Mouse (Mus musculus): ENCODE results near the gene Psme1. TPM values are rescaled to one million over a fixed set of nuclear protein-coding genes. Genes with fewer than 3 reads are reported as not detected.

The Psme1 gene
- polyA plus RNA-seq, 1 experiment from 2014 or later: 94.3 TPM

- peaks cover 4% of the 10 kb centered on the region; the same call in 1 of the 2 replicates for H3K27me3 ChIP-seq (ENCODE audit: poor library complexity, severe bottlenecking)
- H3K36me3 ChIP-seq (replicated peaks): peaks cover 17% of the 10 kb centered on the region
- peaks cover 29% of the 10 kb centered on the region for H3K4me1 ChIP-seq
- DNase-seq (ENCODE audit: extremely low spot score, low spot score): no peak
- WGBS: 83% methylated on average over 16 of the region's 16 CpGs
- no peaks in the 10 kb centered on the region for H3K9me3 ChIP-seq
- H3K27ac ChIP-seq: no peak overlapping the region
- no peak overlapping the region for H3K4me3 ChIP-seq
These were observed 1.5 kb upstream of the Psme1 start for GRCm38 (mm10) chr14:55576376-55576775.

GRCm38 (mm10) chr14:55578668-55579269, 846 bp downstream of the Psme1 start:
- Histone ChIP-seq H3K4me3 (peak overlapping the region; percentile 78), H3K4me1 (peaks cover 32% of the 10 kb centered on the region), H3K9me3 (no peaks in the 10 kb centered on the region), H3K36me3 (replicated peaks) (peaks cover 23% of the 10 kb centered on the region), H3K27ac (peak overlapping the region; percentile 92), H3K27me3 (ENCODE audit: poor library complexity, severe bottlenecking) (peaks cover 9% of the 10 kb centered on the region)
- WGBS: 34% methylated on average over 6 of the region's 6 CpGs
- no peak for DNase-seq (ENCODE audit: extremely low spot score, low spot score)

GRCm38 (mm10) chr14:55579511-55580496, 1.9 kb downstream of the Psme1 start:
- peaks cover 20% of the 10 kb centered on the region for H3K27me3 ChIP-seq (ENCODE audit: poor library complexity, severe bottlenecking)
- H3K4me1 ChIP-seq: peaks cover 38% of the 10 kb centered on the region
- no peaks in the 10 kb centered on the region for H3K9me3 ChIP-seq
- peaks cover 23% of the 10 kb centered on the region for H3K36me3 ChIP-seq (replicated peaks)
- WGBS: 82% methylated on average over 23 of the region's 23 CpGs
- no peak for DNase-seq (ENCODE audit: extremely low spot score, low spot score)
- H3K27ac ChIP-seq: no peak overlapping the region
- no peak overlapping the region for H3K4me3 ChIP-seq

- peaks cover 18% of the 10 kb centered on the region for H3K27me3 ChIP-seq (ENCODE audit: poor library complexity, severe bottlenecking)
- H3K27ac ChIP-seq: no peak overlapping the region
- H3K9me3 ChIP-seq: no peaks in the 10 kb centered on the region
- peaks cover 23% of the 10 kb centered on the region for H3K36me3 ChIP-seq (replicated peaks)
- H3K4me1 ChIP-seq: peaks cover 42% of the 10 kb centered on the region
- H3K4me3 ChIP-seq: no peak overlapping the region
- 94% methylated on average over 16 of the region's 16 CpGs for WGBS
- no peak for DNase-seq (ENCODE audit: extremely low spot score, low spot score)
These were observed 2.8 kb downstream of the Psme1 start for GRCm38 (mm10) chr14:55580731-55581130.

GRCm38 (mm10) chr14:55581981-55582681, 4.2 kb downstream of the Psme1 start:
- Histone ChIP-seq H3K36me3 (replicated peaks) (peaks cover 28% of the 10 kb centered on the region), H3K4me1 (peaks cover 38% of the 10 kb centered on the region)
- 78% methylated on average over 9 of the region's 9 CpGs for WGBS

GRCm38 (mm10) chr14:55584303-55584701, 6.4 kb downstream of the Psme1 start:
- no peaks in the 10 kb centered on the region for H3K9me3 ChIP-seq
- peak overlapping the region; percentile 67 for H3K4me3 ChIP-seq
- WGBS: 33% methylated on average over 5 of the region's 5 CpGs
- peaks cover 22% of the 10 kb centered on the region for H3K4me1 ChIP-seq
- H3K36me3 ChIP-seq (replicated peaks): peaks cover 40% of the 10 kb centered on the region
- no peak for DNase-seq (ENCODE audit: extremely low spot score, low spot score)
- H3K27ac ChIP-seq: no peak overlapping the region
- peaks cover 18% of the 10 kb centered on the region for H3K27me3 ChIP-seq (ENCODE audit: poor library complexity, severe bottlenecking)

More at GRCm38 (mm10) chr14:55581981-55582681, 4.2 kb downstream of the Psme1 start:
- Histone ChIP-seq H3K27ac (no peak overlapping the region), H3K4me3 (no peak overlapping the region), H3K9me3 (no peaks in the 10 kb centered on the region), H3K27me3 (ENCODE audit: poor library complexity, severe bottlenecking) (peaks cover 18% of the 10 kb centered on the region)
- no peak for DNase-seq (ENCODE audit: extremely low spot score, low spot score)

GRCm38 (mm10) chr14:55584702-55585565, 7.0 kb downstream of the Psme1 start, which contains the start of gene Emc9:
Gene Emc9 (minus strand): TSS chr14:55585302.
- H3K27ac ChIP-seq: peak within 1 kb of the TSS; percentile 74
- H3K4me1 ChIP-seq: peaks cover 28% of the 10 kb centered on the region
- DNase-seq (ENCODE audit: extremely low spot score, low spot score): peak; percentile 64
- H3K9me3 ChIP-seq: no peaks in the 10 kb centered on the region
- peak within 1 kb of the TSS; percentile 67 for H3K4me3 ChIP-seq
- peaks cover 38% of the 10 kb centered on the region for H3K36me3 ChIP-seq (replicated peaks)
- WGBS: 2% methylated on average over 43 of the region's 43 CpGs
- H3K27me3 ChIP-seq (ENCODE audit: poor library complexity, severe bottlenecking): peaks cover 18% of the 10 kb centered on the region

- H3K27ac ChIP-seq: peak overlapping the region; percentile 74; the same call in 1 of the 2 replicates
- H3K27me3 ChIP-seq (ENCODE audit: poor library complexity, severe bottlenecking): peaks cover 18% of the 10 kb centered on the region
These were observed 7.6 kb downstream of the Psme1 start for GRCm38 (mm10) chr14:55585566-55585960.

GRCm38 (mm10) chr14:55586149-55586548, 8.2 kb downstream of the Psme1 start:
- DNase-seq (ENCODE audit: extremely low spot score, low spot score): no peak
- peaks cover 18% of the 10 kb centered on the region for H3K27me3 ChIP-seq (ENCODE audit: poor library complexity, severe bottlenecking)
- no peak overlapping the region for H3K27ac ChIP-seq
- no peaks in the 10 kb centered on the region for H3K9me3 ChIP-seq
- H3K36me3 ChIP-seq (replicated peaks): peaks cover 25% of the 10 kb centered on the region
- WGBS: 88% methylated on average over 2 of the region's 2 CpGs
- peaks cover 36% of the 10 kb centered on the region for H3K4me1 ChIP-seq
- no peak overlapping the region for H3K4me3 ChIP-seq

More at GRCm38 (mm10) chr14:55585566-55585960, 7.6 kb downstream of the Psme1 start:
- Histone ChIP-seq H3K36me3 (replicated peaks) (peaks cover 31% of the 10 kb centered on the region), H3K4me1 (peaks cover 34% of the 10 kb centered on the region), H3K4me3 (peak overlapping the region; percentile 67; the same call in 1 of the 2 replicates), H3K9me3 (no peaks in the 10 kb centered on the region)
- DNase-seq (ENCODE audit: extremely low spot score, low spot score): no peak
- WGBS: 64% methylated on average over 6 of the region's 6 CpGs

- peaks cover 26% of the 10 kb centered on the region for H3K36me3 ChIP-seq (replicated peaks)
- peaks cover 8% of the 10 kb centered on the region for H3K27me3 ChIP-seq (ENCODE audit: poor library complexity, severe bottlenecking)
- WGBS: 95% methylated on average over 5 of the region's 5 CpGs
- no peaks in the 10 kb centered on the region for H3K9me3 ChIP-seq
- DNase-seq (ENCODE audit: extremely low spot score, low spot score): no peak
- no peak overlapping the region for H3K4me3 ChIP-seq
- H3K27ac ChIP-seq: no peak overlapping the region
- H3K4me1 ChIP-seq: peaks cover 55% of the 10 kb centered on the region
These were observed 11.3 kb downstream of the Psme1 start for GRCm38 (mm10) chr14:55589271-55589670.

GRCm38 (mm10) chr14:55589771-55590448, 12.0 kb downstream of the Psme1 start:
- H3K27me3 ChIP-seq (ENCODE audit: poor library complexity, severe bottlenecking): peaks cover 1% of the 10 kb centered on the region; the same call in 1 of the 2 replicates
- 91% methylated on average over 11 of the region's 11 CpGs for WGBS
- no peaks in the 10 kb centered on the region for H3K9me3 ChIP-seq
- peak overlapping the region; percentile 93 for H3K27ac ChIP-seq
- peak overlapping the region; percentile 94 for H3K4me3 ChIP-seq
- DNase-seq (ENCODE audit: extremely low spot score, low spot score): no peak
- H3K4me1 ChIP-seq: peaks cover 48% of the 10 kb centered on the region
- H3K36me3 ChIP-seq (replicated peaks): peaks cover 32% of the 10 kb centered on the region

All from forebrain, embryonic 10.5 days (tissue).